Mouse (Mus musculus): ENCODE measurements around the gene Rgs5.

The Rgs5 gene

DNA sequence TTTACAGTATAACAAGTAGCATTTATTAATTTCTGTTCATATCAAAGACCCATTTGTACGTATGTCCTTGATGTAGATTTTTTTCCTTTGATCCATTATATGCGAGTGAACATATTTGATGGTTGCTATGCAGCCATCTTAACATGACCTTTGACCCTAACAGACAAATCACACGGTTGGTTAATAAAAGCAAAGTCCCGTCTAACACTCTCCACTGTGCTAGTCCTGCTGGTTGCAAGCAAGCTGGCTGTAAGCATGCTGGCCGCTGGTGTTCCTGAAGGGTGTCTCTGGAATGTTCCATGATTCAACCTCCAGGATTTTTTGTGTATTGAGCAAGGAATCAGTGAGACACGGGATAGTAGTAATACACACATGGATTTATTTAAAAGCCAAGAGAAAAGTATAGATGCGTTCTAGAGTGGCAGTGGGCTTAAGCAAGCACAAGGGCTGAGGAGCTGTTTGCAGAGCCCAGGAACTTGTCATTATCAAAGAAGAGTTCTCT lies 75.3 kb downstream of the Rgs5 start:
- DNase-seq = no peak

DNA sequence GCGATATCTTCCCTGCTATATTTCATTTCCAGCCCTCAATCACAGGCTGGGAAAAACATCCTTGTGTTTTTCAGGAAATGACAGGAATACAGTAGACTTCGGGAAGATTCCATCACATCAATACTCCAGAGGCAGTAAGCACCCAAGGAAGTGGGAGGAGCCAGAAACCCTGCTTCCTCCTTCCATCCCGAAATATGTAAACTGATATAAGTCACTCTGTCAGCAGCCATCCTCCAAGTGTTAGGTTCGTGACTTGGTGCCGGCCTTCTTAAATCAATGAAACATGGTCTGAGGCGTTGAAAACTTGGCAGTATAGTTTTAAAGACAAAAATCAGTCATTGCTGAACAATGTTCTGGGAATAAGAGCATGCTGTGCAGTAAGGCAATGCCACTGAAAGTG lies 80.8 kb downstream of the Rgs5 start:
- DNase-seq = no peak

DNA sequence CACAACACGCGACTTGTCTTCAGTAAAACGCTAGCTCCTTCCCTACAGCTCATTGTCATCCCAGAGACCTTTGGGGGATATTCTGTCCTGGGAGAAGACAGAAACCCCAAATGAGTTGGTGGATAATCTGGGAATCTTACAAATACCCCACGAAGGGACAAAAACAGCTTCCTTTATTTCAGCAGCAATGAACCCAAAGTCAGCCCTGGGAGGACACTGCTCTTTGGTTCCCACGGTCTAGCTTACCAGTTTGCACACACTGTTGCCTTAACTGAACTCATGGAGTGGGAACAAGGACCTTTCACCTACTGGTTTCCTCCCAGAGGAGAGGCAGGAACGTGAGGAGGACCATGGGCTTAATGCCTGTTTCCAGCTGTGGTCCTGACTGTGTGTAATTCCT lies 81.9 kb downstream of the Rgs5 start:
- DNase-seq = no peak

DNA sequence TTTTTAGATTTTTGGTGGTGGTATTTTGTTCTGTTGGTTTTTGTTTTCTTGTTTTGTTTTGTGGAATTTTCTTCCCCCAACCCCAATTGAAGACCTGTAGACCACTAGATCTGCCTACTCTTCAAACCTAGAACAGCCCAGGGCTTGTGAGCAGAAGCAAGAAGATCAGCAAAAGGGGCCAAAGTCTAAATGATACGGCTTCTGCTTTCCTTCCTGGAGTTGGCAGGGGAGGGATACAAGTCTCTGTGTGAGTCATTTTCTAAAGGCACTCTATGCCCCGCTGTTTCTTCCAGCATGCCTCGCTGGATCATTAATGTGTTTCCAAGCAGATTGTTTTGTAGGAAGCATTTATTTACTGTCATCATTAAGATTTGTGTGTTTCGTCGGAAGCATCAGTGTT lies 85.8 kb downstream of the Rgs5 start:
- no peak for DNase-seq

Measured in cerebellum, postnatal 10 days (tissue).